Mouse (Mus musculus): Measurements from ENCODE around the gene Castor1.

DNA sequence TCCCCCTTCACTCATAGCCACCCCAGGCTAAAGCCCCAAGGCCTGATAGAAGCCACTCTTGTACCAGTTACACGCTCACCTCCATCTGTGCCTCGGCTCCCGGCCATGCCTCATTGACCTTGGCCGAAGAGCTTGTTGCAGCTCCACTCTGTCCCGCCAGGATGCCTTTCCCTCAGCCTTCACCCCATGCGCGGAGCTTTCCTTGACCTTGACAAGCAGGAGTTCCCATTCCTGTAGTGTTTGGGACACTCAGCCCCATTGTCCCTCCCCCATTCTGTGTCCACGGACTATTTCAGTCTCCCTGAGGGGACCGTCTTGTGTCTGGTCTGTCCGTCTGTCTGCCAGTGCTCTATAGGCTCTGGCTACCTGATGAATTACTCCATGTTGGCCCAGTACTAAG is 4.9 kb upstream of the Castor1 start:
- TF ChIP-seq POLR2A (IDR thresholded peaks at IDR 0.05; ENCODE audit: low read depth, low read length) (no peak), CTCF (conservative IDR thresholded peaks at IDR 0.05; ENCODE audit: insufficient read depth, insufficient read length, low read depth, low read length) (no peak)
